Mouse (Mus musculus): Measurements from ENCODE around the gene Tmprss15. TPM values are rescaled to one million over a fixed set of nuclear protein-coding genes. Genes with fewer than 3 reads are reported as not detected.

The Tmprss15 gene
- 0.04 and 0.06 TPM in 2 replicates for polyA plus RNA-seq (2014; fragmentation: Nextera tagmentation; extraction: Ambion mirVana)

- Histone ChIP-seq H3K4me1 (ENCODE audit: control insufficient read depth, insufficient read depth, low read length) (no peaks in the 10 kb centered on the region), H3K27me3 (ENCODE audit: control insufficient read depth, insufficient read depth, low read length) (no peaks in the 10 kb centered on the region), H3K27ac (ENCODE audit: low read depth, low read length) (no peak within 1 kb of the TSS), H3K9me3 (ENCODE audit: control insufficient read depth, low read length) (no peaks in the 10 kb centered on the region), H3K4me3 (ENCODE audit: low read depth, low read length) (no peak within 1 kb of the TSS), H3K36me3 (ENCODE audit: control insufficient read depth, insufficient read depth, low read length) (no peaks in the 10 kb centered on the region), H3K4me2 (no peak within 1 kb of the TSS), H3K9ac (ENCODE audit: low read length) (no peak within 1 kb of the TSS)
- DNase-seq (ENCODE audit: low spot score, missing footprints), result no peak
- ATAC-seq (ENCODE audit: low FRiP score), result no peak
- 85% methylated on average over 4 of the region's 4 CpGs for WGBS
Measured at GRCm38 (mm10) chr16:79090997-79091396, at the start of gene Tmprss15. Gene Tmprss15, minus strand, starts transcription at chr16:79091097.

GRCm38 (mm10) chr16:79114879-79115278, 24.0 kb upstream of the Tmprss15 start:
- DNase-seq (ENCODE audit: low spot score, missing footprints), result no peak
- H3K36me3 ChIP-seq (ENCODE audit: control insufficient read depth, insufficient read depth, low read length), result no peaks in the 10 kb centered on the region
- H3K27ac ChIP-seq (ENCODE audit: low read depth, low read length), result no peak overlapping the region
- ATAC-seq (ENCODE audit: low FRiP score), result peak; percentile 66; the same call in 1 of the 2 replicates
- no peaks in the 10 kb centered on the region for H3K9me3 ChIP-seq (ENCODE audit: control insufficient read depth, low read length)
- H3K27me3 ChIP-seq (ENCODE audit: control insufficient read depth, insufficient read depth, low read length), result no peaks in the 10 kb centered on the region
- no peak overlapping the region for H3K4me2 ChIP-seq
- H3K4me3 ChIP-seq (ENCODE audit: low read depth, low read length), result no peak overlapping the region
- no peak overlapping the region for H3K9ac ChIP-seq (ENCODE audit: low read length)
- WGBS, result 65% methylated on average over 1 of the region's 1 CpGs
- H3K4me1 ChIP-seq (ENCODE audit: control insufficient read depth, insufficient read depth, low read length), result peaks cover 4% of the 10 kb centered on the region; the same call in 1 of the 2 replicates

GRCm38 (mm10) chr16:79109516-79109915, 18.6 kb upstream of the Tmprss15 start:
- Histone ChIP-seq H3K9ac (ENCODE audit: low read length) (no peak overlapping the region), H3K36me3 (ENCODE audit: control insufficient read depth, insufficient read depth, low read length) (no peaks in the 10 kb centered on the region), H3K4me2 (no peak overlapping the region), H3K9me3 (ENCODE audit: control insufficient read depth, low read length) (no peaks in the 10 kb centered on the region), H3K4me1 (ENCODE audit: control insufficient read depth, insufficient read depth, low read length) (no peaks in the 10 kb centered on the region), H3K27me3 (ENCODE audit: control insufficient read depth, insufficient read depth, low read length) (no peaks in the 10 kb centered on the region), H3K4me3 (ENCODE audit: low read depth, low read length) (no peak overlapping the region), H3K27ac (ENCODE audit: low read depth, low read length) (no peak overlapping the region)
- DNase-seq (ENCODE audit: low spot score, missing footprints) (no peak), ATAC-seq (ENCODE audit: low FRiP score) (no peak)
- whole genome bisulfite sequencing, result 65% methylated on average over 1 of the region's 1 CpGs

- Histone ChIP-seq H3K4me3 (ENCODE audit: low read depth, low read length) (no peak overlapping the region), H3K4me1 (ENCODE audit: control insufficient read depth, insufficient read depth, low read length) (no peaks in the 10 kb centered on the region), H3K9ac (ENCODE audit: low read length) (no peak overlapping the region), H3K27ac (ENCODE audit: low read depth, low read length) (no peak overlapping the region), H3K4me2 (no peak overlapping the region), H3K36me3 (ENCODE audit: control insufficient read depth, insufficient read depth, low read length) (no peaks in the 10 kb centered on the region), H3K27me3 (ENCODE audit: control insufficient read depth, insufficient read depth, low read length) (no peaks in the 10 kb centered on the region), H3K9me3 (ENCODE audit: control insufficient read depth, low read length) (no peaks in the 10 kb centered on the region)
- 87% methylated on average over 5 of the region's 5 CpGs for WGBS
- DNase-seq (ENCODE audit: low spot score, missing footprints), result no peak
- ATAC-seq (ENCODE audit: low FRiP score), result no peak
Measured at GRCm38 (mm10) chr16:79108969-79109368, 18.1 kb upstream of the Tmprss15 start.

GRCm38 (mm10) chr16:79100325-79100724, 9.4 kb upstream of the Tmprss15 start:
- WGBS, result 71% methylated on average over 2 of the region's 2 CpGs
- H3K27me3 ChIP-seq (ENCODE audit: control insufficient read depth, insufficient read depth, low read length), result no peaks in the 10 kb centered on the region
- ATAC-seq (ENCODE audit: low FRiP score), result no peak
- no peak overlapping the region for H3K4me3 ChIP-seq (ENCODE audit: low read depth, low read length)
- no peak overlapping the region for H3K27ac ChIP-seq (ENCODE audit: low read depth, low read length)
- no peaks in the 10 kb centered on the region for H3K9me3 ChIP-seq (ENCODE audit: control insufficient read depth, low read length)
- 0 out of 2 replicates have a peak, but pooled peaks cover 2% of the 10 kb centered on the region for H3K4me1 ChIP-seq (ENCODE audit: control insufficient read depth, insufficient read depth, low read length)
- no peaks in the 10 kb centered on the region for H3K36me3 ChIP-seq (ENCODE audit: control insufficient read depth, insufficient read depth, low read length)
- H3K4me2 ChIP-seq, result no peak overlapping the region
- DNase-seq (ENCODE audit: low spot score, missing footprints), result no peak
- no peak overlapping the region for H3K9ac ChIP-seq (ENCODE audit: low read length)

GRCm38 (mm10) chr16:79098321-79098720, 7.4 kb upstream of the Tmprss15 start:
- Histone ChIP-seq H3K27ac (ENCODE audit: low read depth, low read length) (no peak overlapping the region), H3K36me3 (ENCODE audit: control insufficient read depth, insufficient read depth, low read length) (no peaks in the 10 kb centered on the region), H3K27me3 (ENCODE audit: control insufficient read depth, insufficient read depth, low read length) (no peaks in the 10 kb centered on the region), H3K4me1 (ENCODE audit: control insufficient read depth, insufficient read depth, low read length) (0 out of 2 replicates have a peak, but pooled peaks cover 2% of the 10 kb centered on the region), H3K9me3 (ENCODE audit: control insufficient read depth, low read length) (no peaks in the 10 kb centered on the region), H3K4me3 (ENCODE audit: low read depth, low read length) (no peak overlapping the region), H3K4me2 (no peak overlapping the region), H3K9ac (ENCODE audit: low read length) (no peak overlapping the region)
- DNase-seq (ENCODE audit: low spot score, missing footprints) (no peak), ATAC-seq (ENCODE audit: low FRiP score) (no peak)
- 91% methylated on average over 2 of the region's 2 CpGs for WGBS

DNA sequence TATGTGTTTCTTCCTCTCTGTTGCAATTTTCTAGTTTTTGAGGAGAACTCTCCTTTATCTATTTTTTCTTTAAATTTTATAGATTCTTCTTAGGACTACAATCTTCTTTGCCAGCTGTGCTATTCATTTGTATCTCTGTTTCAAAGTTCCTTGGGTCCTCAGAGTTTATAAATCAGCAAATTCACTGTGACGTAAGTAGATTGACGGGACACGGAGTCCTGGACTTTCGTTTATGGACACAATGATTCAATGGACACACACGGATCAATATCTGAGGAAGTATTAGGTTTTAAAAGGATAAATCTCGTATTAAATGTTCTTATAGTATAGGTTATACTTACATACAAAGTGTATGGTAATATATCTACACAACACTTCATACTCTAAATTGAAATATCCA, 4.3 kb downstream of the Tmprss15 start:
- Histone ChIP-seq H3K4me2 (no peak overlapping the region), H3K4me1 (ENCODE audit: control insufficient read depth, insufficient read depth, low read length) (no peaks in the 10 kb centered on the region), H3K36me3 (ENCODE audit: control insufficient read depth, insufficient read depth, low read length) (no peaks in the 10 kb centered on the region), H3K9me3 (ENCODE audit: control insufficient read depth, low read length) (no peaks in the 10 kb centered on the region), H3K9ac (ENCODE audit: low read length) (no peak overlapping the region), H3K27me3 (ENCODE audit: control insufficient read depth, insufficient read depth, low read length) (no peaks in the 10 kb centered on the region), H3K27ac (ENCODE audit: low read depth, low read length) (no peak overlapping the region), H3K4me3 (ENCODE audit: low read depth, low read length) (no peak overlapping the region)
- WGBS, result 88% methylated on average over 6 of the region's 6 CpGs
- DNase-seq (ENCODE audit: low spot score, missing footprints) (no peak), ATAC-seq (ENCODE audit: low FRiP score) (no peak)

- WGBS, result 90% methylated on average over 1 of the region's 1 CpGs
- H3K4me3 ChIP-seq (ENCODE audit: low read depth, low read length), result no peak overlapping the region
- H3K4me1 ChIP-seq (ENCODE audit: control insufficient read depth, insufficient read depth, low read length), result no peaks in the 10 kb centered on the region
- DNase-seq (ENCODE audit: low spot score, missing footprints), result no peak
- H3K36me3 ChIP-seq (ENCODE audit: control insufficient read depth, insufficient read depth, low read length), result no peaks in the 10 kb centered on the region
- no peaks in the 10 kb centered on the region for H3K9me3 ChIP-seq (ENCODE audit: control insufficient read depth, low read length)
- no peak overlapping the region for H3K27ac ChIP-seq (ENCODE audit: low read depth, low read length)
- no peak overlapping the region for H3K9ac ChIP-seq (ENCODE audit: low read length)
- no peak for ATAC-seq (ENCODE audit: low FRiP score)
- H3K4me2 ChIP-seq, result no peak overlapping the region
- H3K27me3 ChIP-seq (ENCODE audit: control insufficient read depth, insufficient read depth, low read length), result no peaks in the 10 kb centered on the region
Measured at GRCm38 (mm10) chr16:79063848-79064247, 27.0 kb downstream of the Tmprss15 start.

GRCm38 (mm10) chr16:79058775-79059558, 31.9 kb downstream of the Tmprss15 start:
- WGBS, result 67% methylated on average over 12 of the region's 12 CpGs
- H3K27me3 ChIP-seq (ENCODE audit: control insufficient read depth, insufficient read depth, low read length), result no peaks in the 10 kb centered on the region
- no peak overlapping the region for H3K9ac ChIP-seq (ENCODE audit: low read length)
- no peaks in the 10 kb centered on the region for H3K36me3 ChIP-seq (ENCODE audit: control insufficient read depth, insufficient read depth, low read length)
- no peaks in the 10 kb centered on the region for H3K9me3 ChIP-seq (ENCODE audit: control insufficient read depth, low read length)
- no peaks in the 10 kb centered on the region for H3K4me1 ChIP-seq (ENCODE audit: control insufficient read depth, insufficient read depth, low read length)
- H3K4me2 ChIP-seq, result no peak overlapping the region
- DNase-seq (ENCODE audit: low spot score, missing footprints), result no peak
- H3K27ac ChIP-seq (ENCODE audit: low read depth, low read length), result no peak overlapping the region
- H3K4me3 ChIP-seq (ENCODE audit: low read depth, low read length), result no peak overlapping the region
- peak; percentile 57 for ATAC-seq (ENCODE audit: low FRiP score)
